Mouse (Mus musculus) embryonic facial prominence, embryonic 10.5 days (tissue): Measurements from ENCODE around the gene Zan. TPM values are rescaled to one million over a fixed set of nuclear protein-coding genes. Genes with fewer than 3 reads are reported as not detected.
A peak's percentile ranks its signal among the peaks of the same experiment; 100 is the strongest.

Experiments
- DNase-seq: peaks from one replicate; pipeline ENCODE4 v3.0.0-alpha.2; 2017; ENCODE audit warnings: low spot score
- H3K27ac ChIP-seq: fragments of 300-500 bp; sonication (generic); replicated peaks from 2 replicates; pipeline ENCODE4 v1.5.1; 2016; ENCODE audit warnings: mild to moderate bottlenecking
- H3K27me3 ChIP-seq: fragments of 300-500 bp; sonication (generic); replicated peaks from 2 replicates; pipeline ENCODE4 v1.6.1; 2016; ENCODE audit warnings: low read depth, mild to moderate bottlenecking; ENCODE audit not compliant: poor library complexity, severe bottlenecking
- H3K36me3 ChIP-seq: fragments of 300-500 bp; sonication (generic); replicated peaks from 2 replicates; pipeline ENCODE4 v1.6.1; 2016; ENCODE audit warnings: mild to moderate bottlenecking, moderate library complexity
- H3K4me1 ChIP-seq: fragments of 300-500 bp; sonication (generic); 2 replicates; pipeline ENCODE4 v1.6.1; 2016
- H3K4me3 ChIP-seq: fragments of 300-500 bp; sonication (generic); 2 replicates; pipeline ENCODE4 v1.5.1; 2016; ENCODE audit warnings: mild to moderate bottlenecking, moderate library complexity
- H3K9me3 ChIP-seq: fragments of 300-500 bp; sonication (generic); 2 replicates; pipeline ENCODE4 v1.6.1; 2016; ENCODE audit warnings: mild to moderate bottlenecking
- WGBS: fragments of 180-500 bp; shearing (Covaris S2); methylation state at CpG from one replicate; pipeline ENCODE4 v1.1.7; 2016; 5-methylcytosine and 5-hydroxymethylcytosine counted together
- polyA plus RNA-seq: library from polyadenylated mRNA; unstranded; fragments of >200 nt; fragmentation: Nextera tagmentation; extraction: Ambion mirVana; gene quantifications from 2 replicates; pipeline ENCODE4 v1.2.1, GENCODE M21; 2016

The Zan gene
- polyA plus RNA-seq, 1 experiment from 2014 or later: 0.16 TPM

DNA sequence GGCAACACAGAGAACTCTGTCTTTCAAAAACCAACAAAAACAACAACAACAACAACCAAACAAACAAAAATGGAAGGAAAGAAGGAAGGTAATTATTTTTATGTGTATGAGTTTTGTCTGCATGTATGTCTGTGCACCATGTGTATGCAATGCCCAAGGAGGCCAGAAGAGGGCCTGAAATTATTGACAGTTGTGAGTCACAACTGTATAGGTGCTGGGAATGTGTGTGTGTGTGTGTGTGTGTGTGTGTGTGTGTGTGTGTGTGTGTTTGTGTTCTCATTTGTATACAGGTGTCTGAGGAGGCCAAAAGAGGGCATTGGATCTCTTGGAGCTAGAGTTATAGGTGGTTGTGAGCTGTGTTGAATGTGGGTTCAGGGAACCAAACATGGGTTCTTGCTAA is 133.0 kb downstream of the Zan start:
- Histone ChIP-seq H3K27ac (no peak overlapping the region), H3K36me3 (no peaks in the 10 kb centered on the region), H3K4me1 (peaks cover 40% of the 10 kb centered on the region), H3K4me3 (no peak overlapping the region), H3K9me3 (no peaks in the 10 kb centered on the region), H3K27me3 (no peaks in the 10 kb centered on the region)
- DNase-seq: no peak

DNA sequence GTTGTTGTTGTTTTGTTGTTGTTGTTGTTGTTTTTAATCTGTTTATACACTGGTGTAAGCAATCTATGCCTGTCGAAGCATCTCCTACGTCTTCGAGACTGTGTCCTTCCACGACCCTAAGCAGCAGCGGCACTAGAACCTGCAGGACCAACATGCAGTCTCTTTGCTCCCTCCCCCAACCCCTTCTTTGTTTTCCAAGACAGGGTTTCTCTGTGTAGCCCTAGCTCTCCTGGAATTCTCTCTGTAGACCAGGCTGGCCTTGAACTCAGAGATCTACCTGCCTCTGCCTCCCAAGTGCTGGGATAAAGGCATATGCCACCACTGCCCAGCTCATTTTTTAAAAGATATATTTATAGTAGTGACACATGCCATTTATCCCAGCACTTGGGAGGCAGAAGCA is 133.5 kb downstream of the Zan start:
- no peak for DNase-seq
- 94% methylated on average over 5 of the region's 5 CpGs for WGBS
- peaks cover 40% of the 10 kb centered on the region for H3K4me1 ChIP-seq
- no peak overlapping the region for H3K4me3 ChIP-seq
- no peaks in the 10 kb centered on the region for H3K27me3 ChIP-seq
- H3K9me3 ChIP-seq: no peaks in the 10 kb centered on the region
- H3K27ac ChIP-seq: no peak overlapping the region
- H3K36me3 ChIP-seq: no peaks in the 10 kb centered on the region

GRCm38 (mm10) chr5:137342407-137343012 is 134.4 kb downstream of the Zan start:
- Histone ChIP-seq H3K36me3 (no peaks in the 10 kb centered on the region), H3K27ac (no peak overlapping the region), H3K9me3 (no peaks in the 10 kb centered on the region), H3K27me3 (no peaks in the 10 kb centered on the region), H3K4me1 (peaks cover 39% of the 10 kb centered on the region), H3K4me3 (no peak overlapping the region)
- 79% methylated on average over 7 of the region's 7 CpGs for WGBS
- no peak for DNase-seq

- DNase-seq: no peak
- H3K27me3 ChIP-seq: no peaks in the 10 kb centered on the region
- no peaks in the 10 kb centered on the region for H3K36me3 ChIP-seq
- H3K9me3 ChIP-seq: no peaks in the 10 kb centered on the region
- H3K27ac ChIP-seq: peak overlapping the region; percentile 87; the same call in 1 of the 2 replicates
- peaks cover 35% of the 10 kb centered on the region for H3K4me1 ChIP-seq
- H3K4me3 ChIP-seq: peak overlapping the region; percentile 57; the same call in 1 of the 2 replicates
- WGBS: 74% methylated on average over 6 of the region's 6 CpGs
Measured at GRCm38 (mm10) chr5:137340222-137340621, 136.6 kb downstream of the Zan start.

DNA sequence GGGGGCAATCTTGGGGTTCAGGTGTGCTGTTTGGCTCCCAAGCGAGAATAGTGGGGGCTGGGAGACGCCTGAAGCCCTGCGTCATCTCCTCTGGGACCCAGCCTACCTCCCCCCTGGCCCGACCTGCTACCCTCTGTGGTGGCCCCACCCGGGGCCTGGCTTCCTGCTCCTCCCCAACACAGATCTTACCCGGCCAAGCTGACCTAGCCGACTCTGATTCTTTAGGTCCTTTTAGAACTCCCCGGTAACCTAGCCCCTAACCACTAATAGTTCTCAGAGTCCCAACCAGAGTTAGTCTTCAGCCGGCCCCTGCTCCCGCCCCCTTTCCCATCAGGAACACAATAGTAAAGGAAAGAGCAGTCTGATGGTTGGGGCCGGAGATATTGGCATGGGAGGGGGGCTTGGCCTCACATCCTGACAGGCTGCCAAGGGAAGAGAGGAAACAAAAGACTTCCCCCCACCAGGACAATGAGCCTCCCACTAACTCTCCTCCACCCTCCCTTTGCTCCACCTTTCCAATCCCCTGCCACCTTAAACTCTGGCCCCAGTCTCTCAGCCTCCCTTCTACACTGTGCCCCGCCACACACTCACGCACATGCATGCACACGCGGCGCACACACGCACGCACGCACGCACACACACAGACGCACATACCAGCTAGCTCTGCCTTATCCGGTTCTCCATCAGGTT is 137.4 kb downstream of the Zan start:
- Histone ChIP-seq H3K4me1 (peaks cover 35% of the 10 kb centered on the region), H3K9me3 (no peaks in the 10 kb centered on the region), H3K4me3 (peak overlapping the region; percentile 57), H3K27me3 (no peaks in the 10 kb centered on the region), H3K27ac (peak overlapping the region; percentile 87), H3K36me3 (no peaks in the 10 kb centered on the region)
- DNase-seq: peak; percentile 50
- 10% methylated on average over 22 of the region's 22 CpGs for WGBS

DNA sequence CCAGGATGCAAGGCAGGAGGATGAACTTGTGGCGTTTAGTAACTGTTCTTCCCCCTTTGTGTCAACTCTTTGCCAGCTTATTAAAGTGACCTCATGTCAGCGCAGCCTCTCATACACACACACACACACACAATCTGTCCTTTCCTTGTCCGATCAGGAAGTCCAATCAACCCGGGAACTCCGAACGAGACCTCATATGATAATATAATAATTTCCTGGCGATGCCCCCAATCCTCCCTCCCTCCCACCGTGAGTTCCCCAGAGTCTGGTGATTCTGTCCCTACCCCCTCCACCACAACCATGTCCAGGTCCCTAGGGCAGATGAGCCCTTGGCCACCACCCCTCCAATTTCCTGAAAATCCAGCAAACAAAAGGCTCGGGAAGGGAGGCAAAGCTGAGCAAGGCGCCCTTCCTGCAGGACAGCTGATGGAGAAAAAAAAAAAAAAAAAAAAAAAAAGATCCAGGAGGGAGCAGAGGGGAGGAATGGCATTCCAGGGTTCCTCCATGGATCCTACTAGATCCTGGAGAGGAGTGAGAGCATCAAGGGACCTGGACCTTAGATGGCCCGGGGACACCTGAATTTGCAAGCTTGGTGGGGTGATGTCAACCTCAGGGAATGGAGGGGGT is 138.1 kb downstream of the Zan start:
- peak overlapping the region; percentile 87 for H3K27ac ChIP-seq
- H3K4me1 ChIP-seq: peaks cover 38% of the 10 kb centered on the region
- peak; percentile 45 for DNase-seq
- no peaks in the 10 kb centered on the region for H3K36me3 ChIP-seq
- 2% methylated on average over 11 of the region's 11 CpGs for WGBS
- H3K9me3 ChIP-seq: no peaks in the 10 kb centered on the region
- H3K4me3 ChIP-seq: peak overlapping the region; percentile 57
- no peaks in the 10 kb centered on the region for H3K27me3 ChIP-seq

DNA sequence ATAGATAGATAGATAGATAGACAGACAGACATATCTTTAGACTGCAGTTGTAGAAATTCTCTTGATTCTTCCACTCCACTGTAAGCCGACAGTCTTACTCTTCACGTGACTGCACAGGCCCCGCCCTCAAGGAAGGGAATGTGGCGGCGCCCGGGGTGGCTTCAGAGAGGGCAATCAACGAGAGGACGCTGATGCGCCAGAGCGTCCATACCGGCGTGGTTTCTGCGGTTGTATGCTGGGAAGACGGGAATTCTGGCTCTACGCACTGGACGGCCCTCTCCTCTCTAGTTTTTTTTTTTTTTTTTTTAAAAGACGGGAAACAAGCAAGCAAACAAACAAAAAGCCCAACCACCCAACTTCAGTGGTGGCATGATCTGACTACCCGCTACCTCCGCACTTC is 138.6 kb downstream of the Zan start:
- no peaks in the 10 kb centered on the region for H3K9me3 ChIP-seq
- no peaks in the 10 kb centered on the region for H3K36me3 ChIP-seq
- WGBS: under 1% methylated on average over 19 of the region's 19 CpGs
- peaks cover 43% of the 10 kb centered on the region for H3K4me1 ChIP-seq
- peak overlapping the region; percentile 57 for H3K4me3 ChIP-seq
- peak overlapping the region; percentile 87 for H3K27ac ChIP-seq
- DNase-seq: peak; percentile 91
- no peaks in the 10 kb centered on the region for H3K27me3 ChIP-seq

DNA sequence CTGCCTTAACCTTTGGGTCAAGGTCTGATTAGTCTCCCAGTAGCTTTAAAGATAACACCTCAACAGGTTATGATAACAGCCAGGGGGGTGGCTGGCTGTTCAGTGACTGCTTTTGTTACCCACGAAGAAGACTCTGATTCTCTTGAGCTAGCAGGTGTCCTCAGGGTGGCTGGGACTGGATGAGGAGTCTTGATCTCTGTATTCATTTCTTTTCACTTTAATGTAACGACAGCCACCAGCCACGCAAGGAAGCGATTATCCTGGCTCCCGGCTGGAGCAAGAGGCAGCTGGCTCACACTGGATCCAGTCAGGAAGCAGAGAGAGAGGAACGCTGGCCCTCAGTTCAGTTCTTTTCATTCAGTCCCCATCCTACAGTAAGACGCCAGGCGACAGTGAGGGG is 139.7 kb downstream of the Zan start:
- WGBS: 42% methylated on average over 8 of the region's 8 CpGs
- Histone ChIP-seq H3K27ac (peak overlapping the region; percentile 87; the same call in 1 of the 2 replicates), H3K4me3 (peak overlapping the region; percentile 57; the same call in 1 of the 2 replicates), H3K9me3 (no peaks in the 10 kb centered on the region), H3K4me1 (peaks cover 54% of the 10 kb centered on the region), H3K36me3 (no peaks in the 10 kb centered on the region), H3K27me3 (no peaks in the 10 kb centered on the region)
- peak; percentile 44 for DNase-seq

DNA sequence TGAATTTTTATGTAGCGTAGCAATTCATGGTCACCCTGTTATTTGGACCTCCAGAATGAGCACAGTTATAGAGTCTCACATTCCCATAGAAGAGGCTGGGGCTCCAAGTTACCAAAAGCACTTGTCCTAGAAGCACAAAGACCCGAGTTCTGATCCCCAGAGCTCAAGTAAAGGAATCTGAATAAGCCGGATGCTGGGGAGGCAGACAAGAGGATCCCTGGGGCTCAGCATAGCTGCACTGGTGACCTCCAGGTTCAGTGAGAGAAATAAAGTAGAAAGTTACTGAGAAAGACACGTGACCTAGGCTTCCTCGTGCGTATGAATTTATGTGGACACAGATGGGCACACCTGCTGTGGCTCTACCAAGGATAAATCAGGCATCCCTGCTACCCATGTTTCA is 141.8 kb downstream of the Zan start:
- Histone ChIP-seq H3K27ac (no peak overlapping the region), H3K36me3 (no peaks in the 10 kb centered on the region), H3K27me3 (no peaks in the 10 kb centered on the region), H3K4me3 (no peak overlapping the region), H3K9me3 (no peaks in the 10 kb centered on the region), H3K4me1 (peaks cover 56% of the 10 kb centered on the region)
- WGBS: 73% methylated on average over 6 of the region's 6 CpGs
- no peak for DNase-seq

- H3K4me1 ChIP-seq: peaks cover 48% of the 10 kb centered on the region
- no peaks in the 10 kb centered on the region for H3K36me3 ChIP-seq
- H3K4me3 ChIP-seq: peak overlapping the region; percentile 83
Measured at GRCm38 (mm10) chr5:137334317-137334716, 142.5 kb downstream of the Zan start.

GRCm38 (mm10) chr5:137333512-137334174 is 143.2 kb downstream of the Zan start, which contains the start of gene Slc12a9:
Gene Slc12a9 (minus strand): TSS chr5:137333597.
- peak within 1 kb of the TSS; percentile 86 for H3K27ac ChIP-seq
- no peaks in the 10 kb centered on the region for H3K36me3 ChIP-seq
- no peaks in the 10 kb centered on the region for H3K27me3 ChIP-seq
- under 1% methylated on average over 44 of the region's 44 CpGs for WGBS
- H3K9me3 ChIP-seq: no peaks in the 10 kb centered on the region
- H3K4me3 ChIP-seq: peak within 1 kb of the TSS; percentile 83
- DNase-seq: peak; percentile 93
- H3K4me1 ChIP-seq: peaks cover 42% of the 10 kb centered on the region

More at GRCm38 (mm10) chr5:137334317-137334716, 142.5 kb downstream of the Zan start:
- WGBS: 64% methylated on average over 10 of the region's 10 CpGs
- no peak for DNase-seq
- no peaks in the 10 kb centered on the region for H3K9me3 ChIP-seq
- H3K27me3 ChIP-seq: no peaks in the 10 kb centered on the region
- H3K27ac ChIP-seq: no peak overlapping the region

- DNase-seq: no peak
- Histone ChIP-seq H3K27me3 (no peaks in the 10 kb centered on the region), H3K4me1 (peaks cover 36% of the 10 kb centered on the region), H3K36me3 (no peaks in the 10 kb centered on the region; the same call in 1 of the 2 replicates), H3K4me3 (peak overlapping the region; percentile 83), H3K27ac (peak overlapping the region; percentile 86), H3K9me3 (no peaks in the 10 kb centered on the region)
- WGBS: 14% methylated on average over 15 of the region's 15 CpGs
Measured at GRCm38 (mm10) chr5:137332857-137333511, 143.9 kb downstream of the Zan start.
